Mouse (Mus musculus) stomach, embryonic 16.5 days (tissue): ENCODE results near the gene Scube3. TPM values are rescaled to one million over a fixed set of nuclear protein-coding genes. Genes with fewer than 3 reads are reported as not detected.
A peak's percentile ranks its signal among the peaks of the same experiment; 100 is the strongest.

Experiments used
- ATAC-seq: fragments of 200-750 bp; cut with Nextera tagmentation; 2 replicates; pipeline ENCODE4 v1.8.0; 2017; ENCODE audit warnings: moderate number of reproducible peaks, moderate TSS enrichment; ENCODE audit not compliant: insufficient read depth, low FRiP score
- H3K27ac ChIP-seq: fragments of 300-500 bp; sonication (generic); 2 replicates; pipeline ENCODE4 v1.5.1; 2014; ENCODE audit warnings: low read length
- H3K27me3 ChIP-seq: fragments of 300-500 bp; sonication (generic); 2 replicates; pipeline ENCODE4 v1.6.1; 2014; ENCODE audit warnings: low read length, control low read depth, mixed read lengths; ENCODE audit not compliant: control insufficient read depth, insufficient read depth
- H3K36me3 ChIP-seq: fragments of 300-500 bp; sonication (generic); 2 replicates; pipeline ENCODE4 v1.6.1; 2014; ENCODE audit warnings: low read length; ENCODE audit not compliant: control insufficient read depth, insufficient read depth
- H3K4me1 ChIP-seq: fragments of 300-500 bp; sonication (generic); 2 replicates; pipeline ENCODE4 v1.6.1; 2014; ENCODE audit warnings: low read length, control low read depth, mixed read lengths; ENCODE audit not compliant: control insufficient read depth, insufficient read depth
- H3K4me2 ChIP-seq: fragments of 300-500 bp; sonication (generic); 2 replicates; pipeline ENCODE4 v1.6.1; 2014; ENCODE audit warnings: low read depth, low read length, mixed read lengths
- H3K4me3 ChIP-seq: fragments of 300-500 bp; sonication (generic); replicated peaks from 2 replicates; pipeline ENCODE4 v1.5.1; 2014; ENCODE audit warnings: mild to moderate bottlenecking, low read length
- H3K9ac ChIP-seq: fragments of 300-500 bp; sonication (generic); 2 replicates; pipeline ENCODE4 v1.6.1; 2014; ENCODE audit warnings: low read length
- H3K9me3 ChIP-seq: fragments of 300-500 bp; sonication (generic); replicated peaks from 2 replicates; pipeline ENCODE4 v1.6.1; 2016; ENCODE audit warnings: low read length, control low read depth; ENCODE audit not compliant: control insufficient read depth
- WGBS: fragments of 180-500 bp; shearing (Covaris S2); extraction: QIAGEN DNeasy Blood & Tissue Kit; methylation state at CpG from one replicate; pipeline ENCODE4 v1.1.7; 2014; 5-methylcytosine and 5-hydroxymethylcytosine counted together
- polyA plus RNA-seq: library from polyadenylated mRNA; unstranded; fragments of >200 nt; fragmentation: Nextera tagmentation; extraction: Ambion mirVana; gene quantifications from 2 replicates; pipeline ENCODE4 v1.2.1, GENCODE M21; 2015

Gene Scube3
- polyA plus RNA-seq, 1 experiment from 2014 or later, result 1.3 TPM

DNA sequence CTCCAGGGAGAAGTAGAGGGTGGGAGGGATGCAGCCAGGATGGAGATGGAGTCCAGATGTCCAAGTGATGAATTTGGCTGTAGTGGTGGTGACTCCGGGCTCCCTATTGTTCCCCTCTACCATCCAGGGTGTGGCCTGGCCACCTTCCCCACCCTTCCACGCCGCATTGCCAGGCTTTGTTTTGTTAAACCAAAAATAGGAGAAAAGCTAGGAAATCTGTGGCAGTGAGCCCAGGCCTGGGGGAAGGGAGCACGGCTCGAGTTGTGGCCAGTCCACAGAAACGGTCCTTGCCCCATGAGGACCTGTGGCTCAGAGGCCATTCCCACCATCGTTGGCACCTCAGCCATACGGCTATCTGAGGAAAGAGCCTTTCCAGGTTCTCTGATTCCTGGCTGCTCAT is 13.0 kb downstream of the Scube3 start:
- Histone ChIP-seq H3K4me2 (no peak overlapping the region), H3K27ac (no peak overlapping the region), H3K9ac (no peak overlapping the region), H3K27me3 (no peaks in the 10 kb centered on the region), H3K4me1 (no peaks in the 10 kb centered on the region), H3K9me3 (no peaks in the 10 kb centered on the region), H3K36me3 (no peaks in the 10 kb centered on the region), H3K4me3 (no peak overlapping the region)
- WGBS, result 82% methylated on average over 8 of the region's 8 CpGs
- no peak for ATAC-seq

DNA sequence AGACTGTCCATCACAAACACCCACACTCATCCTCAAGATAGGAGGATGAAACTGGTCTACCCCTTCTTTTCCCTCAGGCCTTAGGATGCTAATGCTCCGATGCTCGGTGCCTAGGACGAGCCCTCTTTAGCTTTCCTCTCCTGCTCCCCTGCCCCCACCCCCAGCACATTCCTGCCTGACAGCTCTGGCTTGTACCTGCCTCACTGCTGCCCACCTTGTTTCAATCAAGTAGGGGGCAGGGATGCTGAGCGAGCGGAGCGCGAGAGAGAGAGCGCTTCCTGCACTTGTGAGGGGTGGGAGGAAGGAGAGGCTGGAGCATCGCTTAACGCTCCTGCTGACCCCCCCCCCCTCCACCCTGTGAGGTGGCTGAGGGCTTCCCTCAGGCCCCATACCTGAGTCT is 18.4 kb downstream of the Scube3 start:
- Histone ChIP-seq H3K36me3 (no peaks in the 10 kb centered on the region), H3K27ac (no peak overlapping the region), H3K4me2 (no peak overlapping the region), H3K9ac (no peak overlapping the region), H3K27me3 (no peaks in the 10 kb centered on the region), H3K4me1 (no peaks in the 10 kb centered on the region), H3K4me3 (no peak overlapping the region), H3K9me3 (no peaks in the 10 kb centered on the region)
- ATAC-seq, result no peak
- 36% methylated on average over 10 of the region's 10 CpGs for WGBS

DNA sequence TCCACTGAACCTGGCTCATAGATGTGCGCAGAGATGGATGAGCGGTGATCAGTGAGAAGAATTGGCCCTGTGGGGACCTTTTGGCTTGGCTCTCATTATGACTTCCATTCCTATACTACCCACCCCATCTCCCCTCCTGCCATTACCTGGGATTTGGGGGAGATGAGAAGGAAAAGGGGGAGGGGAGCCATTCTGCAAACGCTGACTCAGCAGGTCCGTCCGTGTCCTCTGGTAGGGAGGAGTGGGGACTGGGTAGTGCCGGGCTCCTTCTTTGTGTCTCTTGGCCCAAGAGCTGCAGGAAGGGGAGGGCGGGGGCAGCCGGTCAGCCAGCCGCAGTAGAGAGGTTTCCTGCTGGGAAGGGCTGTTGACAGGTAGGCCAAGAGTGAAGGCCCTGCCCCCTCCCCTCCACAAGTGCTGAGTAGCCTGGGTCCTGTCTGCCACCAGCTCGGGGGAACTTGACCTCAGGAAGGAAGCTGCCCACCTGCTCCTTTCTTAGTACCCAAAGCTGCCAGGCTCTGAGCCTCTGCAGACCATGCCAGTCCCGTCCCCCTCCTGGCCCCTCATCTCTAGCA is 19.5 kb downstream of the Scube3 start:
- Histone ChIP-seq H3K27me3 (no peaks in the 10 kb centered on the region), H3K4me2 (no peak overlapping the region), H3K9ac (no peak overlapping the region), H3K36me3 (no peaks in the 10 kb centered on the region), H3K27ac (no peak overlapping the region), H3K9me3 (no peaks in the 10 kb centered on the region), H3K4me1 (no peaks in the 10 kb centered on the region), H3K4me3 (no peak overlapping the region)
- ATAC-seq, result no peak
- WGBS, result 35% methylated on average over 11 of the region's 11 CpGs

DNA sequence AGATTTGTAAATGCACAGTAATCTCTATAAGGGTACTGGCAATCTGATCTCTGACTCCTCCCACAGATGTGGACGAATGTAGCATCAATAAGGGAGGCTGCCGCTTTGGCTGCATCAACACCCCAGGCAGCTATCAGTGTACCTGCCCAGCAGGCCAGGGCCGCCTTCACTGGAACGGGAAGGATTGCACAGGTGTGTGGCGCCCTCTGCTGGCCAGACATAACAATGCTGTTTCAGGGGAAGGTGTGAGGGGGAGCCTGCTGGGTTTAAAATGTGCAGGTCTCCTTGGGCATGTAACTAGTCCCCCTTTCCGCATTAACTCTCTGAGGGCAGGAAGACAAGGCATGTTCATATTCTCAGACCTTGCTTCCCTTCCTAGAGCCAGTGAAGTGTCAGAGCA is 21.7 kb downstream of the Scube3 start:
- no peak overlapping the region for H3K9ac ChIP-seq
- H3K9me3 ChIP-seq, result no peaks in the 10 kb centered on the region
- H3K27ac ChIP-seq, result no peak overlapping the region
- no peaks in the 10 kb centered on the region for H3K36me3 ChIP-seq
- 0 out of 2 replicates have a peak, but pooled peaks have one; percentile 49 for ATAC-seq
- H3K4me1 ChIP-seq, result no peaks in the 10 kb centered on the region
- H3K27me3 ChIP-seq, result no peaks in the 10 kb centered on the region
- H3K4me2 ChIP-seq, result no peak overlapping the region
- WGBS, result 18% methylated on average over 6 of the region's 6 CpGs
- H3K4me3 ChIP-seq, result no peak overlapping the region

DNA sequence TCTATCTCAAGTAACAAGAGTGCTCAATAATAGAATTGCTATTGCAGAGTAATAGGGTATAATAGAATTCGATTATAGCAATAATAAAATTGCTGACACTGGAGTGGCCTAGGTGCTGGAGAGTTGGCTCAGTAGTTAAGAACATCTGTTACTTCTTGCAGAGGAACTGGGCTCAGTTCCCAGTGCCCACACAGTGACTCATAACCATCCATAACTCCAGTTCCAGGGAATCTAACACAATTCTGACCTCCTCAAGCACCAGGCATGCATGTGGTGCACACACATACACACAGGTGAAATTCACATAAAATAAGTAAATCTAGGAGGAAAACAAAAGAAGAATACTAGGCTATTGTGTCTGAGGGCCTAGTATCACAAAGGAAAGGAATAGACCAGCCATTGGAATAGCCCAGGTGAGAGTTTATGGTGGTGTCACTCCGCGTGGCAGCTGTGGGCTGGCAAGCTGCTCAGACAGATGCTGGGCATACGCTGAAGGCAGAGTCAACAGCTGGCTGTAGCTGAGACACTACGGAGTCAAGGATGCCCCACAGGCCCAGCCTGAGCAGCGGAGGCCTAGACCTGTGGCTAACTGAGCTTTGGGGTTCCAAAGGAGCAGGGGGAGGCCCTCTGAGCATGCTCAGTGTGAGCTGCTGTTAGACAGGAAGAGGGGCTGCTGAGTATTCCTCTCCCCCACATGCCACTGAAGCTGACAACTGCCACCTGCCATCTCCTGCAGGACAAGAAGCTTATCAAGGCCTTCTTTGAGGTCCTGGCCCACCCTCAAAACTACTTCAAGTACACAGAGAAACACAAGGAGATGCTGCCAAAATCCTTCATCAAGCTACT is 28.7 kb downstream of the Scube3 start:
- Histone ChIP-seq H3K4me2 (no peak overlapping the region), H3K9ac (no peak overlapping the region), H3K9me3 (no peaks in the 10 kb centered on the region), H3K4me3 (no peak overlapping the region), H3K27ac (no peak overlapping the region), H3K27me3 (no peaks in the 10 kb centered on the region), H3K36me3 (no peaks in the 10 kb centered on the region), H3K4me1 (peaks cover 21% of the 10 kb centered on the region)
- ATAC-seq, result no peak
- 76% methylated on average over 6 of the region's 6 CpGs for whole genome bisulfite sequencing

GRCm38 (mm10) chr17:28172690-28173089 is 30.7 kb downstream of the Scube3 start:
- Histone ChIP-seq H3K4me1 (peaks cover 27% of the 10 kb centered on the region), H3K36me3 (no peaks in the 10 kb centered on the region), H3K4me3 (no peak overlapping the region), H3K27ac (no peak overlapping the region), H3K9me3 (no peaks in the 10 kb centered on the region), H3K27me3 (no peaks in the 10 kb centered on the region), H3K4me2 (no peak overlapping the region; the same call in 1 of the 2 replicates), H3K9ac (no peak overlapping the region)
- ATAC-seq, result no peak
- WGBS, result 31% methylated on average over 9 of the region's 9 CpGs

DNA sequence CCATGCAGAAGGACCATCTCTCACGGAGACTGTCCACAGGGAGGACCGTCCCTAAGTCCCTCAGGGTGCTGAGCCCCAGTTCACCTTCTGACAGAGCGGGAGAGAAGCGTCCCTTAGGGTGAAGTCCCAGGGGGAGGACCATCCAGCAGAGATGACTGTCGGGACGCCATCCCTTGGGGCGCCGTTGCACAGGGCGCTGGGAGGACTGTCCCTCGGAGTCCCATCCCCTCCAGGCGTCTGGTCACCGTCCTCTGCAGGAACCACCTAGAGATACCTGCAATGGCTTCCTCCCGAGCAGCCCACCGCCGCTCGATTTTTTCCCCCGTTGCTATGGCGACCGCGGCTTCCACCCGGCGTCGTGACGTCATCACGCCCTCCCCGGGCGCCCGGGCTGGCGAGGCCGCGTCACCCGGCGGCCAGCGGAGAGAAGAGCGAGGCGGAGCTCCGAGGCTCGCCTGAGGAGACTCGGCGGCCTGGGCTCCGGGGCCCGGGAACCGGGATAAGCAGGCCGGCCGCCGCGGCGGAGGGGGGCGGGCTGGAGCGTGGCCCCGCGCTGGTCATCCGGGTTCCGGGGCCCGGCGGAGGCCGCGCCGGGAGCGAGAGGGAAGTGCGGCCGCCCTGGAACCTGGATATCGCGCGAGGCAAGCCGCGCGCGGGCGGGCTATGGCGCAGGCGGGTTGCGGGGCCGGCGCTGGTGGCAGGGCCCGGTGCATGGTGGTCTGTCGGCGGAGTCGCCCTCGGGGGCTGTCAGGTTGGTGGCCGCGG is 35.0 kb downstream of the Scube3 start, which contains the start of gene Zfp523:
TSS of gene Zfp523 (plus strand) at position 355 of the 765 bp plus-strand sequence.
- peak within 1 kb of the TSS; percentile 86 for H3K27ac ChIP-seq
- H3K9me3 ChIP-seq, result no peaks in the 10 kb centered on the region
- ATAC-seq, result peak; percentile 88
- WGBS, result under 1% methylated on average over 82 of the region's 82 CpGs
- peaks cover 43% of the 10 kb centered on the region for H3K4me1 ChIP-seq
- H3K4me2 ChIP-seq, result peak within 1 kb of the TSS; percentile 95
- no peaks in the 10 kb centered on the region for H3K36me3 ChIP-seq
- H3K9ac ChIP-seq, result peak within 1 kb of the TSS; percentile 98
- H3K4me3 ChIP-seq, result peak within 1 kb of the TSS; percentile 85
- H3K27me3 ChIP-seq, result no peaks in the 10 kb centered on the region

DNA sequence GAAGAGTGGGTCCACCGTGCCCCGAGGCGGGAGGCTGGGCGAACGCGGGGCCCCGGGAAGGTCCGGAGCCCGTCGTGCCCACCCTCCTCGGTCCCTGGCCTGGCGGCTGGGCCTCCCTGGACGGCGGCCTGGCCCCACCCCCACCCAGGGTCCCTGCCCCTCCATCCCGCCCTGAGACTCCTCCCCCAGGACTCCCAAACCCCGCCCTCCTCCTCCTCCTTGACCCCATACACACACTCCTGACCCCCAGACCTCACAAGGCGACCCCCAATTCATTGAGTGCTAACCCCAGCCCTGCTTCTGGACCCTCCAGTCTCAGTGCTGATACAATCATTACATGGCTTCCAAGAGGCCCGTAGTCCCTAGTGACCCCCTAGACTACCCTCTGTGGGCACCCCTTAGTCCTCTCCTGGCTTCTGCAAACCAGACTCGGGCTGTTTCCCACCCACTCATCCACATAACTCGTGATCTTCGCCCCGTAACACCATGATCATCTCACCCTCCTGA is 35.7 kb downstream of the Scube3 start:
- peak overlapping the region; percentile 98 for H3K9ac ChIP-seq
- no peaks in the 10 kb centered on the region for H3K9me3 ChIP-seq
- H3K27ac ChIP-seq, result peak overlapping the region; percentile 86
- no peaks in the 10 kb centered on the region for H3K36me3 ChIP-seq
- peak overlapping the region; percentile 95 for H3K4me2 ChIP-seq
- peak; percentile 82 for ATAC-seq
- H3K4me3 ChIP-seq, result peak overlapping the region; percentile 85
- peaks cover 36% of the 10 kb centered on the region for H3K4me1 ChIP-seq
- H3K27me3 ChIP-seq, result no peaks in the 10 kb centered on the region
- 6% methylated on average over 22 of the region's 22 CpGs for WGBS

GRCm38 (mm10) chr17:28180331-28180730 is 38.4 kb downstream of the Scube3 start:
- Histone ChIP-seq H3K4me3 (no peak overlapping the region), H3K27me3 (no peaks in the 10 kb centered on the region), H3K4me2 (no peak overlapping the region), H3K27ac (peak overlapping the region; percentile 26), H3K36me3 (no peaks in the 10 kb centered on the region), H3K9ac (peak overlapping the region; percentile 49), H3K9me3 (no peaks in the 10 kb centered on the region), H3K4me1 (peaks cover 27% of the 10 kb centered on the region)
- WGBS, result 66% methylated on average over 4 of the region's 4 CpGs
- no peak for ATAC-seq
